Mouse (Mus musculus): ENCODE measurements around the gene Slc29a4. TPM values are rescaled to one million over a fixed set of nuclear protein-coding genes. Genes with fewer than 3 reads are reported as not detected.

Slc29a4 gene
- polyA plus RNA-seq, 2 experiments: 0.04 TPM

DNA sequence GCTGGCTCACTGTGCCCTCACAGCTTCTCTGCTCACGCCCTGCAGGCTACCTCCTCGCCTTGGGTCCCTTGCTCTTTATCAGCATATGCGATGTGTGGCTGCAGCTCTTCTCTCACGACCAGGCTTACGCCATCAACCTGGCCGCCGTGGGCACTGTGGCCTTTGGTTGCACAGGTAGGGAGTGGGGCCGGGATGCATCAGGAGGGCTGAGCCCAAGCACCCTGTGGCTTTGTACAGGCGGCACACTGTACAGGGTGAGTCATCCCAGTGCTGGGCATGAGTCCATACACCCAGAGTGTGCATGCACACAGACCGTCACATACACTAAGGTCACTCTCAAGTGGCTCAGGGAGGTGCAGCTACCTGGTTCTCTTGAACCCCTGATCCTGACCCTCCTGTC, 21.7 kb downstream of the Slc29a4 start:
- no peak for ATAC-seq (ENCODE audit: insufficient read depth)
- Histone ChIP-seq H3K9me3 (ENCODE audit: control insufficient read depth, low read length) (no peaks in the 10 kb centered on the region), H3K36me3 (replicated peaks; ENCODE audit: control insufficient read depth, insufficient read depth, low read depth) (no peaks in the 10 kb centered on the region), H3K9ac (replicated peaks) (no peak overlapping the region), H3K27ac (no peak overlapping the region), H3K4me1 (replicated peaks; ENCODE audit: control insufficient read depth in 2 of 2, insufficient read depth in 2 of 2, low read length in 1 of 2) (no peaks in the 10 kb centered on the region), H3K27me3 (ENCODE audit: control insufficient read depth, insufficient read depth, low read length) (no peaks in the 10 kb centered on the region), H3K4me3 (ENCODE audit: insufficient read depth in 1 of 2, low read depth in 2 of 2, low read length in 2 of 2) (no peak overlapping the region), H3K4me2 (ENCODE audit: low read depth) (no peak overlapping the region)
- DNase-seq (ENCODE audit: low read depth in 3 of 3, low spot score in 3 of 3): no peak
- no peak for TF ChIP-seq CTCF (IDR thresholded peaks at IDR 0.05; ENCODE audit: low read depth)
- TF ChIP-seq EP300 (IDR thresholded peaks at IDR 0.05; ENCODE audit: low read depth): no peak
- 61% methylated on average over 10 of the region's 10 CpGs for WGBS (ENCODE audit: insufficient replicate concordance)

DNA sequence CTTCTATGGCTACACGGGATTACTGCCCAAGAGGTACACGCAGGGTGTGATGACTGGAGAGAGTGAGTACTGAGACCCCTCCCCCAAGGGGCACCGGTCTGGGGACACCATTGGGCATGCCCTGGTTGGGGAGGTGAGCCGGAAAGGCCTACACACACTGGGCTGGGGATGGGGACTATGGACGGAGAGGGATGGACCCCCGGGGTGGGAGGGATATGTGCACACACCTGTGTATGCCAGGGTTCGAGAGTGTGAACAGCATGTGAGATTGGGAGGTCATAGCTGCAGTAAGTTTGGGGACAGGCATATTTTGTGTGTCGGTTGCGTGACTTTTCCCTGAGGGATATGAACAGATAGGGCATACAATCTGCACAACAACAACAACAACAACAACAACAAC, 22.7 kb downstream of the Slc29a4 start:
- H3K27me3 ChIP-seq (ENCODE audit: control insufficient read depth, insufficient read depth, low read length): no peaks in the 10 kb centered on the region
- H3K36me3 ChIP-seq (replicated peaks; ENCODE audit: control insufficient read depth, insufficient read depth, low read depth): no peaks in the 10 kb centered on the region
- no peaks in the 10 kb centered on the region for H3K4me1 ChIP-seq (replicated peaks; ENCODE audit: control insufficient read depth in 2 of 2, insufficient read depth in 2 of 2, low read length in 1 of 2)
- no peak overlapping the region for H3K4me2 ChIP-seq (ENCODE audit: low read depth)
- H3K9ac ChIP-seq (replicated peaks): no peak overlapping the region
- TF ChIP-seq CTCF (IDR thresholded peaks at IDR 0.05; ENCODE audit: low read depth) (no peak), EP300 (IDR thresholded peaks at IDR 0.05; ENCODE audit: low read depth) (no peak)
- DNase-seq (ENCODE audit: low read depth in 3 of 3, low spot score in 3 of 3) (no peak), ATAC-seq (ENCODE audit: insufficient read depth) (no peak)
- H3K4me3 ChIP-seq (ENCODE audit: insufficient read depth in 1 of 2, low read depth in 2 of 2, low read length in 2 of 2): no peak overlapping the region
- no peak overlapping the region for H3K27ac ChIP-seq
- no peaks in the 10 kb centered on the region for H3K9me3 ChIP-seq (ENCODE audit: control insufficient read depth, low read length)
- WGBS (ENCODE audit: insufficient replicate concordance): 64% methylated on average over 9 of the region's 9 CpGs

DNA sequence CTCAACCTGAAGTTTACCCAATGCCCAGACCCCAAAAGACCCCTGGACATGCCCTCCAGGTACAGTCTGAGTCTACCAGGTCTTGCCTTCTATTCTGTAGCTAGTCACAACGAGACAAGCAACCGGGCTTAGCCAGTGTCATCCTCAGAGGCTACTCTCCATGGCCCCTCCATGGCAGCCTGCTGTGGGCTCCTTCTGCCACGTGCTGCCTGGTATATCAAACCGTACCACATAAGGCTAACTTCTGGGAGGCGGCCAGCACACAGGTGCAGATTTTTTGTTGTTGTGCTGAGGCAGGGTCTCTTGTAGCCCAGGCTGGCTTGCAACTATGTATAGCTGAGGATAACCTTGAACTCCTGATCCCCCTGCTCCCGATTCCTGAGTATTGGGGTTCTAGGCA, 23.7 kb downstream of the Slc29a4 start:
- Histone ChIP-seq H3K4me1 (replicated peaks; ENCODE audit: control insufficient read depth in 2 of 2, insufficient read depth in 2 of 2, low read length in 1 of 2) (no peaks in the 10 kb centered on the region), H3K27ac (no peak overlapping the region), H3K9me3 (ENCODE audit: control insufficient read depth, low read length) (no peaks in the 10 kb centered on the region), H3K9ac (replicated peaks) (no peak overlapping the region), H3K27me3 (ENCODE audit: control insufficient read depth, insufficient read depth, low read length) (no peaks in the 10 kb centered on the region), H3K4me2 (ENCODE audit: low read depth) (no peak overlapping the region), H3K4me3 (ENCODE audit: insufficient read depth in 1 of 2, low read depth in 2 of 2, low read length in 2 of 2) (no peak overlapping the region), H3K36me3 (replicated peaks; ENCODE audit: control insufficient read depth, insufficient read depth, low read depth) (no peaks in the 10 kb centered on the region)
- TF ChIP-seq EP300 (IDR thresholded peaks at IDR 0.05; ENCODE audit: low read depth) (no peak), CTCF (IDR thresholded peaks at IDR 0.05; ENCODE audit: low read depth) (no peak)
- 58% methylated on average over 6 of the region's 6 CpGs for WGBS (ENCODE audit: insufficient replicate concordance)
- ATAC-seq (ENCODE audit: insufficient read depth): no peak
- no peak for DNase-seq (ENCODE audit: low read depth in 3 of 3, low spot score in 3 of 3)

DNA sequence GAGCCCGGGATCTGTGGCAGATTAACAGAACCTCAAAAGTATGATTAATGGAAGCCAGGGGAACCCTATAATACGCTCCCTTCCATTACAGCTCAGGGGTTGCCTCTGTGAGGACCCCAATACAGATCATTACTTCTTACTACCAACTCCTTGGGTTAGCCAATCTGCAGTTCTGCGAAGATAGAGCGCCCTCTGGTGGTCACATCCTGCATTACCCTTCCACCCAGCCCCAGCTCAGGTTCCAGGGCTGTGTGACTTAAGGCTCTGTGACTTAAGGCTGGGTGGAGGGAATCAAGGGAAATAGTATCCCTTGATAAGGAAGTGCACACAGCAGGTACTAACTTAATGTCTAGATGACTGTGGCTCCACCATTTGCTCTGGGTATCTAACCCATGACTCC, 25.7 kb downstream of the Slc29a4 start:
- Histone ChIP-seq H3K36me3 (replicated peaks; ENCODE audit: control insufficient read depth, insufficient read depth, low read depth) (no peaks in the 10 kb centered on the region), H3K27me3 (ENCODE audit: control insufficient read depth, insufficient read depth, low read length) (no peaks in the 10 kb centered on the region), H3K9ac (replicated peaks) (no peak overlapping the region), H3K4me3 (ENCODE audit: insufficient read depth in 1 of 2, low read depth in 2 of 2, low read length in 2 of 2) (no peak overlapping the region), H3K4me1 (replicated peaks; ENCODE audit: control insufficient read depth in 2 of 2, insufficient read depth in 2 of 2, low read length in 1 of 2) (no peaks in the 10 kb centered on the region), H3K9me3 (ENCODE audit: control insufficient read depth, low read length) (no peaks in the 10 kb centered on the region), H3K4me2 (ENCODE audit: low read depth) (no peak overlapping the region), H3K27ac (no peak overlapping the region)
- TF ChIP-seq EP300 (IDR thresholded peaks at IDR 0.05; ENCODE audit: low read depth): no peak
- TF ChIP-seq CTCF (IDR thresholded peaks at IDR 0.05; ENCODE audit: low read depth): peak; percentile 96
- DNase-seq (ENCODE audit: low read depth in 3 of 3, low spot score in 3 of 3) (peak; percentile 32 to 41 (median 41)), ATAC-seq (ENCODE audit: insufficient read depth) (no peak)
- WGBS (ENCODE audit: insufficient replicate concordance): 16% methylated on average over 4 of the region's 4 CpGs

DNA sequence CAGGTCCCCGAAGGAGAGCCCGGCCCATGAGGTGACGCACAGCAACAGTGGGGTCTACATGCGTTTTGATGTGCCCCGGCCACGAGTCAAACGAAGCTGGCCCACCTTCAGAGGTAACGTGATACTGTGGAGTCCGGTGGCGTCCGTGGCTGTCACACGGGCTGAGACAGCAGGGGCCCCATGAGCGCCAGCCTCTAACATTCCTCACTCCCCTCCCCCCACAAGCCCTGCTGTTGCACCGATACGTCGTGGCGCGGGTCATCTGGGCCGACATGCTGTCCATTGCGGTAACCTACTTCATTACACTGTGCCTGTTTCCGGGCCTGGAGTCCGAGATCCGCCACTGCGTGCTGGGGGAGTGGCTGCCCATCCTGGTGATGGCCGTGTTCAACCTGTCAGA, 26.2 kb downstream of the Slc29a4 start:
- Histone ChIP-seq H3K4me1 (replicated peaks; ENCODE audit: control insufficient read depth in 2 of 2, insufficient read depth in 2 of 2, low read length in 1 of 2) (no peaks in the 10 kb centered on the region), H3K4me3 (ENCODE audit: insufficient read depth in 1 of 2, low read depth in 2 of 2, low read length in 2 of 2) (no peak overlapping the region), H3K27ac (no peak overlapping the region), H3K4me2 (ENCODE audit: low read depth) (no peak overlapping the region), H3K9me3 (ENCODE audit: control insufficient read depth, low read length) (no peaks in the 10 kb centered on the region), H3K9ac (replicated peaks) (no peak overlapping the region), H3K36me3 (replicated peaks; ENCODE audit: control insufficient read depth, insufficient read depth, low read depth) (no peaks in the 10 kb centered on the region), H3K27me3 (ENCODE audit: control insufficient read depth, insufficient read depth, low read length) (no peaks in the 10 kb centered on the region)
- TF ChIP-seq EP300 (IDR thresholded peaks at IDR 0.05; ENCODE audit: low read depth) (no peak), CTCF (IDR thresholded peaks at IDR 0.05; ENCODE audit: low read depth) (no peak)
- WGBS (ENCODE audit: insufficient replicate concordance): 59% methylated on average over 25 of the region's 25 CpGs
- DNase-seq (ENCODE audit: low read depth in 3 of 3, low spot score in 3 of 3): no peak
- ATAC-seq (ENCODE audit: insufficient read depth): no peak
